Mouse (Mus musculus) neural tube, embryonic 14.5 days (tissue): ENCODE measurements at regions not wholly inside any gene's neighbourhood (a gene's known extent, or its start where the extent isn't known, plus 50 kb on each side); places are given as distances from the start of the nearest gene placed in this dataset. TPM values are rescaled to one million over a fixed set of nuclear protein-coding genes. Genes with fewer than 3 reads are reported as not detected.

Experiments
- ATAC-seq: fragments of 200-750 bp; cut with Nextera tagmentation; 2 replicates; pipeline ENCODE4 v1.8.0; 2017; ENCODE audit warnings: low read depth, mild to moderate bottlenecking, moderate TSS enrichment, moderate library complexity
- H3K27ac ChIP-seq: fragments of 300-500 bp; sonication (generic); 2 replicates; pipeline ENCODE4 v1.5.1; 2014; ENCODE audit warnings: low read depth, mild to moderate bottlenecking, control low read depth, low read length, moderate library complexity, mixed read lengths
- H3K27me3 ChIP-seq: fragments of 300-500 bp; sonication (generic); 2 replicates; pipeline ENCODE4 v1.6.1; 2014; ENCODE audit warnings: low read length; ENCODE audit not compliant: control insufficient read depth, insufficient read depth
- H3K36me3 ChIP-seq: fragments of 300-500 bp; sonication (generic); 2 replicates; pipeline ENCODE4 v1.6.1; 2014; ENCODE audit warnings: low read length, mixed read lengths; ENCODE audit not compliant: control insufficient read depth, insufficient read depth
- H3K4me1 ChIP-seq: fragments of 300-500 bp; sonication (generic); 2 replicates; pipeline ENCODE4 v1.6.1; 2014; ENCODE audit warnings: low read length; ENCODE audit not compliant: control insufficient read depth, insufficient read depth
- H3K4me2 ChIP-seq: fragments of 300-500 bp; sonication (generic); 2 replicates; pipeline ENCODE4 v1.6.1; 2014; ENCODE audit warnings: mild to moderate bottlenecking, low read depth, low read length, control low read depth
- H3K4me3 ChIP-seq: fragments of 300-500 bp; sonication (generic); 2 replicates; pipeline ENCODE4 v1.5.1; 2014; ENCODE audit warnings: low read depth, low read length, control low read depth, mixed read lengths
- H3K9ac ChIP-seq: fragments of 300-500 bp; sonication (generic); replicated peaks from 2 replicates; pipeline ENCODE4 v1.6.1; 2014; ENCODE audit warnings: low read depth, mild to moderate bottlenecking, control low read depth, low read length, mixed read lengths
- H3K9me3 ChIP-seq: fragments of 300-500 bp; sonication (generic); 2 replicates; pipeline ENCODE4 v1.6.1; 2016; ENCODE audit warnings: low read length; ENCODE audit not compliant: control insufficient read depth
- WGBS: fragments of 180-500 bp; shearing (Covaris S2); extraction: QIAGEN DNeasy Blood & Tissue Kit; methylation state at CpG from one replicate; pipeline ENCODE4 v1.1.7; 2014; 5-methylcytosine and 5-hydroxymethylcytosine counted together
- microRNA-seq: library from miRNA; unstranded; fragments of <30 nt; microRNA quantifications from one replicate; pipeline ENCODE4, GENCODE M21; 2016

DNA sequence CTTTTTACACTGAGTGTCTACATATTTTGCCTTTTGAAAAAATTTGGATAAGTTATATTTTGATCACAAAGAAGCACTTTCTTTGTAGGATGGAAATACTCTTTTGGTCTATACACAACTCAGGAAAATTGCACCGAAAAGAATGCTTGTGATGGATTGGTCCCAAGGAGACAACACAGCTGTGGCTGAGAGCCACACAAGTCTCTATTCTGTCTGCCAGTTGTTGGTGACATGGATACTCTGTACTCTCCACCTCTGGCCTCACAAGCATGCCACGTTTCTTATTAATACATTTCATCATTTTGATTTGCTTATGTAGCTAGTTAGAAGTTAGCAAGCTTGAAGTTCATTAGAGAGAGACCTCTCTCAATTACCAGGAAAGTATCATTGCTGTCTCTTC is 53.7 kb upstream of the Ankrd50 start:
- ATAC-seq: no peak
- Histone ChIP-seq H3K4me2 (no peak overlapping the region), H3K9me3 (no peaks in the 10 kb centered on the region), H3K4me1 (no peaks in the 10 kb centered on the region), H3K4me3 (no peak overlapping the region), H3K36me3 (no peaks in the 10 kb centered on the region), H3K27ac (no peak overlapping the region), H3K9ac (no peak overlapping the region), H3K27me3 (no peaks in the 10 kb centered on the region)
- 82% methylated on average over 2 of the region's 2 CpGs for WGBS

DNA sequence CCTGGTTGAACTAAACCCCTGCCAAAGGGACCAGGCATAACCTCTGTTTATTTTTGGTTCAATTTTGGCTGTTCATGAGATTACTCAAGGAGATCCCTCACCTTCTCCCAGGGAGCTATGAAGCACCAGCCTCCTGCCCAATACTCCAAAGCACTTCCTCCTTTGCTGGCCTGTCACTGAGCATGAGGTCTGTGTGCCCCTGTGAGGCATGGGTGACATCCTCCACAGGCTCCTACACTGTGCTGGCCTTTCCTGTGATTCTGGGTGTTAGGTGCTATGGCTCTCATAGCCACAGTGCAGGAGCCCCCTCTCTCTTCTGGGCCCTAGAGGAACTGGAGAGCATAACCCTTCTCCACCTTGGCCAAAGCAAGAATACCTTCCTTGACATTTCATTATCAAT is 53.1 kb upstream of the Ankrd50 start:
- no peaks in the 10 kb centered on the region for H3K9me3 ChIP-seq
- no peak overlapping the region for H3K4me2 ChIP-seq
- no peak overlapping the region for H3K27ac ChIP-seq
- no peaks in the 10 kb centered on the region for H3K27me3 ChIP-seq
- no peak overlapping the region for H3K4me3 ChIP-seq
- ATAC-seq: no peak
- no peak overlapping the region for H3K9ac ChIP-seq
- H3K4me1 ChIP-seq: no peaks in the 10 kb centered on the region
- H3K36me3 ChIP-seq: no peaks in the 10 kb centered on the region

Small RNA genes lying in the stretch of these regions (microRNA-seq; reads per million reads assigned to microRNA genes)
- not detected for gene Gm24462
